Mouse (Mus musculus) megakaryocyte, embryonic 14.5 days (primary cell): ENCODE results near the gene Unc13d. TPM values are rescaled to one million over a fixed set of nuclear protein-coding genes. Genes with fewer than 3 reads are reported as not detected.
A peak's percentile ranks its signal among the peaks of the same experiment; 100 is the strongest.

Experiments
- H3K27me3 ChIP-seq: replicated peaks from 2 replicates; pipeline ENCODE3; 2012; ENCODE audit warnings: inconsistent platforms
- H3K36me3 ChIP-seq: replicated peaks from 2 replicates; pipeline ENCODE3; 2012; ENCODE audit warnings: low read length, inconsistent platforms, mixed read lengths
- H3K4me1 ChIP-seq: 2 replicates; pipeline ENCODE4 v1.6.1; 2012; ENCODE audit warnings: inconsistent platforms
- H3K4me3 ChIP-seq: replicated peaks from 2 replicates; pipeline ENCODE3; 2012; ENCODE audit warnings: moderate library complexity, mild to moderate bottlenecking, inconsistent platforms
- H3K9me3 ChIP-seq: 2 replicates; pipeline ENCODE4 v1.6.1; 2012; ENCODE audit warnings: inconsistent platforms
- FLI1 ChIP-seq: IDR thresholded peaks from 2 replicates; pipeline ENCODE4 v1.6.1; 2012; ENCODE audit warnings: low read length, inconsistent platforms, mixed read lengths
- GATA1 ChIP-seq: IDR thresholded peaks from 3 replicates; pipeline ENCODE4 v1.6.1; 2012; ENCODE audit warnings: mixed read lengths, low read length, inconsistent platforms, borderline replicate concordance
- polyA plus RNA-seq: library from polyadenylated mRNA; stranded (reverse); fragments of >175 nt; gene quantifications from 2 replicates; pipeline ENCODE4 v1.2.3, GENCODE M21; 2012; ENCODE audit warnings: low replicate concordance; ENCODE audit not compliant: insufficient read depth

Unc13d gene
- polyA plus RNA-seq, 1 experiment: 221 TPM

DNA sequence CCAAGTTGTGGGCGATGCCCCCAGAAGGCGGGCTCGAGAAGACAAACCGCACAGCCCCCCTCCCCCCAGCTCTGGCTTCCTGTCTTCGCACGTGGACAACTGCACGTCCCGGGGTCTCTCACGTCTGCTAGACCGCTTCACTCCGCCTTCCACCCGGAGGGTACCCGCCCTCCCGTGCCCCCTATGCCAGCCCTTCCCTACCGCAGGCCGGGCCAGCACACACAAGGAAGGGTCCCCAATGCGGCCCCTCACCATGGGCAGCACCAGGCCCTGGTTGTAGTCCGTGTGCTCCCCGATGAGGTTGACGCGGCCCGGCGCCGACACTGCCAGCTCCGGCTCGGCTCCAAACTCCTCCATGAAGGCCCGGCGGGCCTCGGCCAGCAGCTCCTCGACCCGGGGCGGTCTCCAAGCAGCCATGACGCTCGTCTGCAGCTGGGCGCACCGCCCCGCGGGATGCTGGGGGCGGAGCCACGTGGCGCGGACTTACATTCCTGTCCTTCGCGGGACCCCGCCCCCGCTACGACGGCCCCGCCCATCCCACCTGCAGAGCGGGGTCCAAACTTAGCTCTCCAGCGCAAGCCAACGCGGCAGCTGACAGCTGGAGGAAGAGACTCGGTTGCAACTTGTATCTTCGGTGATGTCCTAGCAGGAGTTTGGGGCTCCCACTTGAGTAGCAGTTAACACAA, 65.4 kb downstream of the Unc13d start, which contains the start of gene Galk1:
Gene Galk1 (minus strand): TSS at position 458 of the 686 bp plus-strand sequence.
- H3K9me3 ChIP-seq: no peaks in the 10 kb centered on the region
- peaks cover 41% of the 10 kb centered on the region for H3K36me3 ChIP-seq
- H3K27me3 ChIP-seq: no peaks in the 10 kb centered on the region
- H3K4me1 ChIP-seq: peaks cover 78% of the 10 kb centered on the region
- TF ChIP-seq FLI1 (no peak), GATA1 (no peak)
- H3K4me3 ChIP-seq: peak within 1 kb of the TSS; percentile 98

Other genes starting within 250 kb of the Unc13d start
- gene Myo15b, start 219.6 kb downstream of the Unc13d start, polyA plus RNA-seq: 0.48 TPM in 1 of 2 replicates, not detected in the other
- gene Smim5, start 178.0 kb downstream of the Unc13d start, polyA plus RNA-seq: 6.7 and 13.1 TPM in 2 replicates
- gene Smim6, start 165.9 kb downstream of the Unc13d start, polyA plus RNA-seq: not detected in 2 replicates
- 13.5 and 14.4 TPM in 2 replicates for gene Sap30bp, start 144.7 kb downstream of the Unc13d start, polyA plus RNA-seq
- gene Recql5, start 144.5 kb downstream of the Unc13d start, polyA plus RNA-seq: 9.5 and 10.4 TPM in 2 replicates
- 5.6 and 6.9 TPM in 2 replicates for gene Itgb4, start 103.3 kb downstream of the Unc13d start, polyA plus RNA-seq
- 197 and 238 TPM in 2 replicates for gene Galk1, start 65.2 kb downstream of the Unc13d start, polyA plus RNA-seq
- 819 and 908 TPM in 2 replicates for gene H3f3b, start 50.0 kb downstream of the Unc13d start, polyA plus RNA-seq
- 18.8 and 53.4 TPM in 2 replicates for gene Unk, start 47.6 kb downstream of the Unc13d start, polyA plus RNA-seq
- gene Wbp2, start 9.0 kb upstream of the Unc13d start, polyA plus RNA-seq: 842 and 1,717 TPM in 2 replicates
- 6.9 and 23.5 TPM in 2 replicates for gene Trim47, start 49.2 kb upstream of the Unc13d start, polyA plus RNA-seq
- gene Trim65, start 53.2 kb upstream of the Unc13d start, polyA plus RNA-seq: 3.0 and 9.5 TPM in 2 replicates
- gene Mrpl38, start 60.9 kb upstream of the Unc13d start, polyA plus RNA-seq: 25.4 and 80.4 TPM in 2 replicates
- gene Fbf1, start 90.2 kb upstream of the Unc13d start, polyA plus RNA-seq: 33.9 and 37.8 TPM in 2 replicates
- 181 and 219 TPM in 2 replicates for gene Ten1, start 120.9 kb upstream of the Unc13d start, polyA plus RNA-seq
- gene Acox1, start 121.1 kb upstream of the Unc13d start, polyA plus RNA-seq: 1.7 and 3.3 TPM in 2 replicates
- gene Evpl, start 160.1 kb upstream of the Unc13d start, polyA plus RNA-seq: 0.34 TPM in 1 of 2 replicates, not detected in the other
- 4.7 and 34.1 TPM in 2 replicates for gene Srp68, start 196.3 kb upstream of the Unc13d start, polyA plus RNA-seq
- gene Galr2, start 203.0 kb upstream of the Unc13d start, polyA plus RNA-seq: not detected in 2 replicates
- 2.7 and 6.7 TPM in 2 replicates for gene Exoc7, start 229.3 kb upstream of the Unc13d start, polyA plus RNA-seq